Mouse (Mus musculus) adrenal gland, postnatal 4 days (tissue): Measurements from ENCODE around the gene Ap3b1. TPM values are rescaled to one million over a fixed set of nuclear protein-coding genes. Genes with fewer than 3 reads are reported as not detected.

Source experiments
- DNase-seq, 2 experiments: peaks; one replicate each; pipeline ENCODE4 v3.0.0; 2021 to 2022; ENCODE audit warnings: low spot score in 2 of 2, mixed read lengths in 2 of 2
- total RNA-seq, 2 experiments: library from RNA; stranded (reverse); gene quantifications; 2 replicates each; pipeline ENCODE4 v1.2.3; 2021

Ap3b1 gene
- total RNA-seq, 2 experiments from 2014 or later = 48.1 to 53.5 TPM

DNA sequence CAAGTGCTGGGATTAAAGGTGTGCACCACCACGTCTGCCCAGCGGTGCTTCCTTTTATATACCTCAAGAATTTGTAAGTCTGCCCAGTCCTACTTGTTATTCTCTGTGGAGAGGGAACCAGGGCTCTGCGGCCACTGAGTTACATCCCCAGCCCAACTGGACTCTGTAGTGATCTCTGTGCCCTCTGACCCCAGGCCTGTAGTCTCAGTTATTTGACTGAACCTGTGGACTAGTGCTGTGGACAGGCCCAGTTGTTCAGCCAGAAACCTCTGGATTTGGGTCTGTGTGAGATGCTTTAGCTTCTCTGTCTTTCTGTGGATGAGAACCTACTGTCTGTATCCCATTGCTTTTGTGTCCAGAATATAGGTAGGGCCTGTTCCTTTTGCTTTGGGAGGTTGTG is 15.4 kb downstream of the Ap3b1 start:
- no peak for DNase-seq

DNA sequence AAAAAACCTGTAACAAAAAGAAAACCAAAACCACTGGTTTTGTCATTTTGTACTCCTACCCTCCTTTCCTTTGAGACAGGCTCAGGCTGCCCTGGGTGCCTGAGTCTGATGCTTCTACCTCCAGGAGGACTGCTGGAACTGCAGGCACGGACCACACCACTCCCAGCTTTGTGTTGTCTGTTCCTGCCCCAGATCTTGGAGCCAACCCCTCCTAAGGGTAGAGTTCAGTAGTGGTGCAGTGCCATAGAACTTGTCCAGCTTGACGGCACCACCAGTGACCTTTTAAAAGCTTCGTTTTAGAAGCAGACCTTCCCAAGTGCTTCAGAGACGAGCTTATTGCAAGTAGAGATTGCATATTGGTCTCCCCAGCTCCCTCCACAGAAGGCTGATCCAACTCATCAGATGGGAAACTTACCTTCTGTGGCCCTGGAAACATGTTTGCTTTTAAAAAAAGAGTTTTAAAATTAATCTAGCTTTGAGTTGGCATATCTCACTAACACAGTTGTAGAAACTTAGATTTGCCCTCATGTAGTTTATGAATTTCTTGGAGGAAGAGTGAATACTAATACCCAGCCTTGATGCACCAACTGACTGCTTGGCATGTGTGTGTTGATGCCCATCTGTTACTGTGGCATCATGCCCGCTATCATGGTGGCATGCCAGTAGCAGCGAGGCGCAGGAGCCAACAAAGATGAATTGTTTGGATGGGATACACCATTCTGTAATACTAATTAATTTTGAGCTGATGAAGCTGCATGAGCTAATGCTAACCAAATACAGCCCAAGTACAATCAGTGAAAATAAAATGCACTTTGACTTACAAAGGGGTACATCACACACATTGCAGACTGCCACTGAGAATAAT is 17.0 kb downstream of the Ap3b1 start:
- DNase-seq = no peak

DNA sequence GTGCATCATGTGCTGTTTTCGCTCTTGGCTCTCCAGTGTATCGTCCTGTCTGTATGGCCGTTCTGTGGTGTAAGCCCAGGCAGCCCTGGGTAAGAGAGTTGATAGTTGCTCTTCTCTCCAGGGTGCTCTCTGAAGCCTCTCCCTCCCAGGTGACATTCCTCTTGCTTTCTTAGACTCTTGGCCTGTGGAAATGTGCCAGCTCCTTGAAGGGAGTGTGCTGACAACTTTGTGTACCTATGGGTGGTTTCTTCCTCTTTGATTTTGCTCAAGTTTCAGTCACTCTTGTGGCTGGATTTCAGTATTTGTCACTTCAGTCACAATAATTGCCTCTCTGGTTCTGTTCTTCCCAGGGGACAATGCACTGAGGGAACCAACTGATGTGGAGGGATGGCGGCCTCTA is 20.2 kb downstream of the Ap3b1 start:
- DNase-seq = no peak

DNA sequence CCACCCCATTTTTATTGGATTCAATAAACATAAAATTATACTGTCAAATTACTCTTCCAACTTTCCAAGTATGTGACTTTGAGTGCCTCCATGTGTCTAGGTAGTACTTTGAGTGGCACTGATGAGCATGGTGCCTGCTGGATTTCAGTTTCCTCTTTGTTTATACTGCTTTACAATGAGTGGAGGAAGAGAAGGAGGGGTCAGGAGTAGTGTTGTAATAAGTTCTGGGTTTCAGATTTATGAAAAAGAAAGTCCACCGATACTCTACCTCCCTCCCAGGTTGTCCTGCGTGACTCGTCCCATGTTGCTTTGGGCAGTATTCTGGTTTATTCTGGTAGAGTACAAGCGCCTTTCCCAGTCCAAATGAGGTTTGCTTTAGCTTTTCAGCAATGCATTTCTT is 22.7 kb downstream of the Ap3b1 start:
- no peak for DNase-seq

DNA sequence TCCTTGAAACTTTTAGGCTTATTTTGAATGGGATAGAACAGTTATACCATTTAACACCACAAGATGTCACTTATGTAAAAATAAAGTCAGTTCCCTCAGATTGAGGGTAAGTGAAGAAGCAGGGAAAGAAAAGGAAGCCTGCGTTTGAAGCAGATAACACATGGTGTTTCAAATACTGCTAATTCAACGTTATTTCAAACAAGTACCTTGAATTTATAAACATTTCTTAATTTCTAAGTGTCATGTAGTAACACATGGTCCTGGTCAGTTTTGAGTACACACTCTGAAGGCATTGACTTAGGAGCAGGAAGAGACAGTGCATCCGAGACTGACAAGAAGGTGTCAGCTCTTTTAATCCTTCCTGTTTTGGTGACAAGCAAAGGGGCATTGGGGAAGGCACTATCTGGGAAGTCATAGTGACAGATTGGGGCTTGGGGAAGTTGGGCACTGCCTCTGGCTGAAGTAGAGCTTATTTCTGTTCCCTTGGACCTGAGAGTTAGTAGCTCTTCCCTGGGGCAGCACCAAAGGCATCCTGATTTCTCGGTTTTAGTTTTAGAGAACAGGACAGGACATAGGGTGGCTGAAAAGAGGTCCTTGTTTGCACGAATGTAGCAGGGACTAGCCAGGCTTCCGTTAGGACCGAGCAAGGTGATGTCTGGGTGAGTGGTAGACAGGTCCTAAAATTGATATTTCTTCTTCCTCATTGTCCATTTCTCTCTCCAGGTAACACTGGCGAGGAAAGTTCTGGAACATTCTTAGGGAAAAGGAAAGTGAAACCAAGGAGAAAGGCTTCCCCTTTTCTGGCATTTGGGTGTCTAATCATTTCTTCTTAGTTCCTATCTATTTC is 23.3 kb downstream of the Ap3b1 start:
- no peak for DNase-seq

DNA sequence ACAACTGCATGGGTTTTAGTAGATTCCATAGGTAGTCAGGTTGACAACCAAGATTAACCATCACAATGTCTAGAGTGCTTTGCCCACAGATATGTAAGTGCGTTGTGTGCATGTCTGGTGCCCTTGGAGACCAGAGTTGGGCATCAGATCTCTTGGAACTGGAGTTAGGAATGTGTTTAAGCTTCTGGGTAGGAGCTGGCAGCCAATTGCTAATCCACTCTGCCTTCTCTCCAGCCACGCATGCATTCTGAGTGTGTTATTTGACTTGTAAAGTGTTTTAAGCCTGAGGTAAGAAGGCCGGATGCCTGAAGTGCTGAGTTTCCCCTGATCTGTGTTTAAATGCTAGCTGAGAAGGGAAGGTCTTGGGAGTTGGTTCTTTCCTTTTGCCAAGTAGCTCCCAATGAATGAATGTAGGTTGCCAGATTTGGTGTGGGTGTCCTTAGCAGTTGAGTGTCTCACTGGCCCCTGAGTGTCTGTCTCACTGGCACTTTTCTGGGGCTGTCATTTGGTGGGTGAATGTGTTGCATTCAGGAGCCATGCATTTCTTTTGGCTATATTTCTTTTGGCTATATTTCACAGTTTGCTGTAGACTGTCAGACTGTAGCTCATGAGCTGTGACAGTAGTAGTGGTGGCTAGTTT is 26.3 kb downstream of the Ap3b1 start:
- DNase-seq = no peak

DNA sequence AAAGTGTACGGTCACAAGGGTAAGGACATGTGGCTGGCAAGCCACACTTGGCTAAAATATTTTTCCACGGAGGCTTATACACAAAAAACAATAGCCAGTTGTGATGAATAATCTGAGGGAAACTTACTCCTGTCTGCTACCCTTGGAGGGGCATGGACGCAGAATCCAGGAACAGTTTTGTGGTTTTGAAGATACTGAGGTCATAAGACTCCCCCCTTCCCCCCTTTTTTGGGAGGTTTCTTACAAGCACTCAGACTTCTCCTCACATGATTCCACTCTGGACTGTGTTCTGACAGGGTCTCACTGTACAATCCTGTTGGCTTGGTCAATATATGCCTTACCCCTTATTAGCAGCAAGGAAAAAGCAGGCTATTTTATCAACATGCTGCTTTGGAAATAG is 29.8 kb downstream of the Ap3b1 start:
- no peak for DNase-seq

DNA sequence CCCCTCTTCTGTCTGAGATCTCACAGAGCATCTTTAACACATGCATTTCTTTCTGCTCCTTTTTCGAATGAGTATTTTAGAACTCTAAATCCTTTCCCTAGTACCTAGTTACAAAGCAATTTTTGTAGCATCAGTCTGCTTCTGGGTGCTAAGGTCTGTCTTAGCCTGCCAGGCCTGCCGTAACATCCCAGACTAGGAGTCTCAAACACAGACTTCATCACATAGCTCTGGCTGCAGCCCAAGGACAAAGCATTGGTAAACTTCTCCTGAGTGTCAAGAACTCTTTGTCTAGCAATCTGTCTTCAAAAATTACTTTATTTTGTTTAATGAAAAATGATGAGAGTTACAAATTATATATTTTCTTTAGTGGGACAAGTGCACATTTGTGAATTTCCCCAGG is 30.8 kb downstream of the Ap3b1 start:
- no peak for DNase-seq

DNA sequence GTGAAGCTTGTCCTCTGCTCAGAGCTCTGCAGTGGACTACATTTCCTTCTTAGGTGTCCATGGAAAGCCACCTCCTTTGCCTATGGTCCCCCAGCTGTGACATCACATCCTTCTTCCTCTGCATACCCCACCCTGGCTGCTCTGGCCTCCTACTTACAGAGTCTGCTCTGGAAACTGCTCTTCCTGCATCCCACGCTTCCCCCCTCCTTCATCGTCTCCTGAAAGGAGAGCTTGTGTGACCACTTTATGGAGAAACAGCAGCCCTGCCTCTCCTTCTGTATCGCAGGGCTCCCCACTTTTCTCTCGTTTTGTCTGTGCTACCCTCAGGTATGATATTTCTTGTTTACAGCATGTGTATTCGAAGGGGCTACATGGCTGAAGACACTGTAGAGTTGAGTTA is 33.5 kb downstream of the Ap3b1 start:
- DNase-seq = no peak

DNA sequence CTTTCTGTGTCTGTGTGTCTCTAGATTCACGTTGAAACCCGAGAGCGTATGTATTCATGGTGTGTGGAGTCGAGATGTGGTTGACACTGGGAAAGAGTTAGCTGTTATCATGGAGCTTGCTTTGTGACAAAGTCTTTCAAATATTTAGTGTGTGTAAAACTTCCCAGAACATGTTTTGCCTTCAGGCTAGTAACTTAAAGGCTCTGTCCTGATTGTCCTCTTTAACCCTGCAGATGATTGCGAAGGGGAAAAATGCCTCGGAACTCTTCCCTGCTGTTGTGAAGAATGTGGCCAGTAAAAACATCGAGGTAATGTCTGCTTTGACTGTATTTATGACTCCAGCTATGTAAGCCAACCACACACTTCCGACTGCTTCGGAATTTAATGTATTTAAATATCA is 35.7 kb downstream of the Ap3b1 start:
- DNase-seq = no peak

DNA sequence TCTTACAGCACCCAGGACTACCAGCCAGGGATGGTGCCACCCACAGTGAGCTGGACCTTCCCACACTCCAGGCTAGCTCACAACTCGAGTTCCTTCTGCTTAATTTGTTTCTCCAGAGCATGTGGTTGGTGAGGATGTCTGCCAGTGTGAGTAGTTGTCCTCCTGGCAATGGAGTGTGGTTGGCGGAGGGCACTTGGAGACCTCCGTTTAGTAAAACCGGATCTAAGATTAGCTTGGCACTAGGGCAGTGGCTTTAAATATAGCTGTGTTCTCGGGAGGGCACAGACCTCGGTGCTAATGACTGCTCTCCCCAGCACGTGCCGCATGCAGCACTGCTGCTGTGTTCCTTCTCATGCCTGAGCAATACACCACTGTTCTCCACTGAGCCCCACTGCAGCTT is 37.0 kb downstream of the Ap3b1 start:
- no peak for DNase-seq

DNA sequence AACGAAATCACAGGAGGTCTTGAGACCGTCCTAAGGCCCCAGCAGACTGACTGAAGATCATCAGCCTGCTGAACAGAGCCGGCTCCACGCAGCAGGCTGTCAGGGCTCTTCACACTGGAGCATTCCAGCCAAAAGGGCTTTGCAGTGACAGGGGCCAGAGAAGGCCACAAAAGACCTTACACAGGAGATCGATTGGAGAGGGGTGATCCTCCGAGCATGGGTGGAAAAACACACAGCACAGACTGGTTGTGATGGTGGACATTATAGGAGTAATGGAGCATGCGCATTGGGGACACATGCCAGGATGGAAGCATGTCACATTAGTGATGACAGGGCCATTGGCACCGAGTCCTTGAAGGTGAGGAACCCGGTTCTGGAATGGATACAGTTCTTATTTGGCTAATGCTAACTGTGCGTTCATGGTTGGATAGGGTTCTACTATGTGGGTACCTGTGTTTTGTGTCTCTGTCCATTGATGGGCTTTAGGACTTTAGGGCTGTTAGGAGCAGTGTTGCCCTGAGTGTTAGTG is 37.7 kb downstream of the Ap3b1 start:
- no peak for DNase-seq

DNA sequence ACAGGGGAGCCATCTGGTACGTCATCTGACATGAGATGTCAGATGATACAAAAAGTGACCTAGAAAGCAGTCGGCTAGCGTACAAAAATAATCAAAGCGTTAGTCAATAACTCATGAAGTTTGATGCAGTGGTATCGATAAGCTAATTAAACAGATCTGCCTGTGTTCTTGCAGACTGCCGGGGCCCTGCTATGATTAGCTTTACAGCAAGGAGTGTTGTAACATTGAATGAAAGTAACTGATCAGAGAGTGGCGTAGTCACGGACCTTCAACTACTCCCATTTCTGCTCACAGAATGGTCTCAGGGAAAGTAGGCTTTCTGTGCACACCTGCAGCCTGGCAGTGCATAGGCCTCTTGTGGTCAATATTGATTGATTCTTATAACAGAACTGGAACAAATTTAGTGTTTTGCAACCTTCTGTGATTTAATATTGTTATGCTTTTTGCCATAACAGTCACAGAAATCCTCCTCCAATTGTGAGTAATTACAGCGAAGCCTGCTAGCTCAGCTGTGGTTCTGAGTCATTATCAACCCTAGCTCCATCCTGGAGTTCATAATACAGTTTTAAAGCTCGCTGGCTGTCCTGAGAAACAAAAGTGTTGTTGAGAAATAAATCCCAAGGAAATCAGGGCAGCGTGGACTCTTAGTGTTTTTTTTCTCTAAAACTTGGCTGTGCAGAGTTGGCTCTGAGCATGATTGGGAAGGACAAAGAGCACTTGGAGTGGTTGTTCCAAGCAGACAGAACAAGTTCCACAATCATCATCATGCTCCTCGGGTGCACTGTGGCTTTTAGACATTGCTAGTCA is 40.0 kb downstream of the Ap3b1 start:
- no peak for DNase-seq

DNA sequence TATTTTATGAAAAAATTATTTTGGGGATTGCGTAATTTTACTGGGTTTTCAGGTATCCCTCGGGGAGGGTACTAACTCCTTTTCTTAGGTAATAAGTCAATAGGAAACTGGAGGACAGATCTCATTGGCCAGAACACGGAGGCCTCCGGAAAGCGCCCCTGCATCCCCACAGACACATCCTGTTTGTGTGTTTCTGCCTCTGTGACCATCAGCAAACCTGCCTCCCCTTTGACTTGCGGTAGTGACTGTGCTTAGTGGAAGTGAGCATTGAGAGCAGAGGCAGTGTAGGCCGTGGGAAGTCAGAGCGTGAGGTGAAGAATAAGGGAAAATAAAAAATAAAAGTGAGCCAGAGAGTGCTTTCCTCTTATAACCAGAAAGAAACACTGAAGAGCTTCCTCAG is 41.7 kb downstream of the Ap3b1 start:
- DNase-seq = no peak

DNA sequence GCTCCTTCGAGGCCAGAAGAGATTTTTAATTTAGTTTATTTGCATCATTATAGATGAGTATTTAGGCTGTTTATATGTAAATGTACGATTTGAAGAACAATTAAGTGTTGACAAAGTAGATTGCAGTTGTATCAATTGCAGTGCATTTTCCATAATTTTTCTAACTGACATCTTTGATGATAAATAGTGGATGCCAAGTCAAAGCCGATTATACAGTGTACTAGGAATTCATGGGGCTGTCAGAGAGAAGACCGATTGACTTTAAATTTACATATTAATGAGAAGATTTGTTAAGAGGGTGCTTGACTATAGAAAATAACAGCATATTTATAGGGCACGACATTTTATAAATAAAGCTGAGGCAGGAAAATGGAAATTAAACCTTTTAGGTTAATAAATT is 64.8 kb downstream of the Ap3b1 start:
- DNase-seq = no peak

DNA sequence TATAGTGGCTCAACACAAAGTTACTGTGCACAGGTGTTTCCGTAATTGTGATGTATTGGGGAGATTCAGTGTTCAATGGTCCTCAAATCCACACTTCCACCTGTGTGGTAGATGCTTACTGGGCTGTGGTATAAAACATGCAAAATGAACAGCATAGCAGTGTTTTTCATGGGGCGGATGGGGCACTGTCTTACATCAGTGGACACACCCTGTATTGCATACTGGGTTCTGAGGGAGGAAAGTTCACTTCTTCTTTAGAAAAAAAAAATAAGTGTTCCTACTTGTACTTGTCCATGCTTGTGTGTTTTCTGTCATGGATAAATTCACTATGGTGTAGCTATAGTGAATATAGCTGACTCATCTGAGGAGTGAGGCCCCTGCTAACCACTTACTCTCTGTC is 70.8 kb downstream of the Ap3b1 start:
- DNase-seq = no peak

DNA sequence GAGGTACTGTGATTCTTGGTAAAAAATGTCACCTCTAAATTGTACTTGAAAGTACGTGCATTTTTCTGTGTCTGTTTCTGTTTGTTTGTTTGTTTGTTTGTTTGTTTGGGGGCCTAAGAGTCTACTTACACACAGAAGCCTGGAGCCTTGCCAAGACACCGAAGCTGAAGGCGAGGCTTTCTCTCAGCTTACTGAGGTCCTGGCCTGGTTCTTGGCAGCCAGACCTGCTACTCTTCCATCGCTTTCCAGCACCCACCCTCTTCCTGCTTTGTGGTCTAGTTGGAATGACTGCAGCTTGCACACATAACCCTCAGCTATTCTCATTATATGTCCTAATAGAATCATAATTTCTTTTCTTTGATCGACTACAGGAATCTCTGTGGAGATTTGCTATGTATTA is 80.6 kb downstream of the Ap3b1 start:
- DNase-seq = no peak

DNA sequence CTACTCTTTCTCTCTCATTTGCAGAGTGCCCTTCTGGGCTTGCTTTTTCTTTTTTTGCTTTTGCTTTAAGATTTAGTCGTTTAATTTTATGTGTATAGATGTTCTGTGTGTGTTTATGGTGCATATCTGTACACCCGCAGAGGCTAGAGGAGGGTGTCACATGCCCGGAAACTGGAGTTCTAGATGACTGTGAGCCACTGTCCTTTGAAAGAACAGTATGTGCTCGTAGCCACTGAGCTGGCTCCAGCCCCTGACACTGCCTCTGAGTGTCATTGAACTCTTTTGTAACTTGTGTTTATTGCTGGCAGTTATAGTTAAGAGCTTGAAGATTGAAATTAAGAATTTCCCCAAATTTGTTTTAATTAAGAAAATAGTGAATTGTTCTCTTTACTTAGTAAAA is 82.4 kb downstream of the Ap3b1 start:
- DNase-seq = no peak

DNA sequence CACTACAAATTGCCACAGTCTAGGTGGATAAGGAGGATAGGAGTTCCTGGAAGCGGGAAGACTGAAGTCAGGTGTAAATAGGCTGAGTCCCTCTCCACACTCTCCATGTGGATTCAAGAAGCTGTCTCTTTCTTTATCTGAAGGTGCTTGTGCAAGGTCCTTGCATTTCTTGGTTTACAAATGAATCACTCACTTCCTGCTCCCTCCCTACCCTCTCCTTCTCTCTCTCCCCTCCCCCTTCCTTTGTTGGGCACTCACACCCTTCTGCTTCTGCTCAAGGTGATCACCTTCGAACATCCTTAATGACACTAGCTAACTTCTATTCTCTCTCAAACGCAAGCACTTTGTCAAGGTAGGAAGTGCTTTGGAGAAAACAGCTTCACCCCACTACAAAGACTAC is 84.7 kb downstream of the Ap3b1 start:
- DNase-seq = no peak

DNA sequence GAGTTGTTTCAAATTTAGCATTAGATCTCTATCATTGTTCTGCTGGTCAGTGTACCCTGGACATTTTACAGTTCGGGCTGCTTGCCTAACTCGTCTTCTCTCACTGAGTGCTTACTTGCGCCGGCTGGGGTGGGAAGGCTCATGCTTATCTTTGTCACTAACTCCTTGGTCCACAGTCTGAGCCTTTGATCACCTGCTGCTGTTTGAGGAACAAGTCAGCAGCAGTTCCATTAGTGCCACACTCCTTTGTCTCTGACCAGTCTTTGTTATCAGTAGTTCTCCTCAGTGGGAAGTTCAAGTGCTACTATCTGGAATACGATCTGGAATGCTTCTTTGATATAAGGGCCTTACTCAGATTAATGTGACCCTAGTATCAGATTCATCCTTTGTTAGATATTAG is 86.3 kb downstream of the Ap3b1 start:
- no peak for DNase-seq

DNA sequence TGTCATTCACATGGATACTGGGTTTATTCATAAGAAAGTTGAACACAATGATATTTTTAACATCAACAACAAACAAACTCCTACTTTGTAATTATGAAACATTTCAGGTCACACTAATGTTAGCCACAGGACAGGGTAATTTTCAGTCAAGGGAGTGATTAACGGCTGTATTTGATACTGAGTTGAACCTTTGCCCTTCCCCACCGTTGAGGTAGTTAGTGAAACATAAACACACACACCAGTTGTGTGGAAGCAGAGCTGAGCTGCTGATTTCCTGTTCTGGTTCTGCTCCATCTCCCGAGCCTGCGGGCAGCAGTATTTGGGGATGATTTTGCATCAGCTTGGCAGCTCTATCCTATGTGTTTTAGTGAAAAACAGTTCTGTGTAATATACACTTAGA is 88.2 kb downstream of the Ap3b1 start:
- DNase-seq = no peak
